In genomic region chr3:101282556-101283180, GRCm38 (mm10) we compare ENCODE assay signal across 28 mouse cellular contexts. TPM values are rescaled to one million over a fixed set of nuclear protein-coding genes. Genes with fewer than 3 reads are reported as not detected.
DNase-seq lines count a peak whose midpoint lies in the region; ATAC-seq lines count a peak whose summit lies in the region.
"Had no signal": no experiment of that assay in that cellular context is flagged by ENCODE, and none has a peak within 500 bp of the region (broad histone marks: within the 10 kb centered on the region; RNA-seq: fewer than 3 reads in every experiment).

No protein-coding gene starts in this region.

- peak; percentile 39 for DNase-seq in CD4-positive, CD25-positive, alpha-beta regulatory T cell, adult 2 months (ENCODE audit: low read depth, low spot score)
- no peak for DNase-seq in midbrain, embryonic 10.5 days (ENCODE audit: low spot score)
- DNase-seq in CD4-positive helper T cell, adult 2 months (ENCODE audit: low read depth, low spot score), result peak; percentile 22
- no peak for DNase-seq in limb, embryonic 10.5 days (ENCODE audit: low spot score)
- DNase-seq in kidney, adult 9 months, result no peak
- DNase-seq: adrenal gland, adult 2 months; adrenal gland, postnatal 36 days; cerebellum, adult 18-20 months; cerebellum, postnatal 10 days; heart, postnatal 14 days; kidney, adult 11 months; kidney, postnatal 25 days; right cerebral cortex, postnatal 4 days had no signal

- peak overlapping the region; percentile 55 for H3K27ac ChIP-seq in midbrain, embryonic 10.5 days (replicated peaks)
- H3K27ac ChIP-seq in midbrain, embryonic 16.5 days (ENCODE audit: low read length), result no peak overlapping the region
- peak overlapping the region; percentile 62 for H3K27ac ChIP-seq in limb, embryonic 10.5 days
- H3K27ac ChIP-seq: forebrain, embryonic 15.5 days; hindbrain, embryonic 12.5 days; kidney, embryonic 15.5 days; limb, embryonic 13.5 days; lung, embryonic 15.5 days; neural tube, embryonic 13.5 days had no signal

- H3K4me3 ChIP-seq in midbrain, embryonic 10.5 days, result no peak overlapping the region
- no peak overlapping the region for H3K4me3 ChIP-seq in midbrain, embryonic 16.5 days (ENCODE audit: low read depth, low read length)
- H3K4me3 ChIP-seq in limb, embryonic 10.5 days, result no peak overlapping the region
- H3K4me3 ChIP-seq: forebrain, embryonic 15.5 days; hindbrain, embryonic 12.5 days; kidney, embryonic 15.5 days; limb, embryonic 13.5 days; lung, embryonic 15.5 days; myocyte; neural tube, embryonic 13.5 days had no signal

- peaks cover 27% of the 10 kb centered on the region for H3K4me1 ChIP-seq in midbrain, embryonic 10.5 days
- H3K4me1 ChIP-seq in midbrain, embryonic 16.5 days (ENCODE audit: control insufficient read depth, insufficient read depth, low read length), result no peaks in the 10 kb centered on the region
- H3K4me1 ChIP-seq in limb, embryonic 10.5 days, result peaks cover 23% of the 10 kb centered on the region

- ATAC-seq in CD4-positive, CD25-positive, alpha-beta regulatory T cell, adult 4 months, result no peak
- ATAC-seq in midbrain, embryonic 16.5 days, result no peak
- ATAC-seq: activated CD4-positive, CD25-positive, alpha-beta regulatory T cell, adult 4 months; forebrain, embryonic 15.5 days had no signal

- H3K27me3 ChIP-seq in midbrain, embryonic 10.5 days (ENCODE audit: low read depth, poor library complexity, severe bottlenecking), result no peaks in the 10 kb centered on the region
- no peaks in the 10 kb centered on the region for H3K27me3 ChIP-seq in midbrain, embryonic 16.5 days (ENCODE audit: control insufficient read depth, insufficient read depth, low read depth, low read length)
- no peaks in the 10 kb centered on the region for H3K27me3 ChIP-seq in limb, embryonic 10.5 days (ENCODE audit: low read depth, poor library complexity, severe bottlenecking)
- H3K27me3 ChIP-seq: forebrain, embryonic 15.5 days; hindbrain, embryonic 12.5 days; limb, embryonic 13.5 days; lung, embryonic 15.5 days; neural tube, embryonic 13.5 days had no signal

- H3K9ac ChIP-seq in midbrain, embryonic 16.5 days (ENCODE audit: low read depth, low read length), result no peak overlapping the region
- H3K9ac ChIP-seq: forebrain, embryonic 15.5 days; hindbrain, embryonic 12.5 days; kidney, embryonic 15.5 days; limb, embryonic 13.5 days; lung, embryonic 15.5 days; neural tube, embryonic 13.5 days had no signal

- 89% methylated on average over 9 of the region's 9 CpGs for WGBS in midbrain, embryonic 10.5 days
- 90% methylated on average over 9 of the region's 9 CpGs for WGBS in midbrain, embryonic 16.5 days
- WGBS in limb, embryonic 10.5 days, result 85% methylated on average over 9 of the region's 9 CpGs

- H3K36me3 ChIP-seq in midbrain, embryonic 10.5 days, result no peaks in the 10 kb centered on the region
- H3K36me3 ChIP-seq in midbrain, embryonic 16.5 days (ENCODE audit: control insufficient read depth, insufficient read depth, low read length), result no peaks in the 10 kb centered on the region
- no peaks in the 10 kb centered on the region for H3K36me3 ChIP-seq in limb, embryonic 10.5 days
- H3K36me3 ChIP-seq: forebrain, embryonic 15.5 days; hindbrain, embryonic 12.5 days; kidney, embryonic 15.5 days; limb, embryonic 13.5 days; lung, embryonic 15.5 days; neural tube, embryonic 13.5 days had no signal

- no peaks in the 10 kb centered on the region for H3K9me3 ChIP-seq in midbrain, embryonic 10.5 days (replicated peaks)
- no peaks in the 10 kb centered on the region for H3K9me3 ChIP-seq in midbrain, embryonic 16.5 days (replicated peaks; ENCODE audit: control insufficient read depth, low read length, poor library complexity, severe bottlenecking)
- H3K9me3 ChIP-seq in limb, embryonic 10.5 days (replicated peaks), result no peaks in the 10 kb centered on the region
- H3K9me3 ChIP-seq: forebrain, embryonic 15.5 days; hindbrain, embryonic 12.5 days; kidney, embryonic 15.5 days; limb, embryonic 13.5 days; lung, embryonic 15.5 days; neural tube, embryonic 13.5 days had no signal

- H3K4me2 ChIP-seq in midbrain, embryonic 16.5 days (ENCODE audit: low read length), result no peak overlapping the region
- H3K4me2 ChIP-seq: forebrain, embryonic 15.5 days; hindbrain, embryonic 12.5 days; kidney, embryonic 15.5 days; limb, embryonic 13.5 days; liver, embryonic 11.5 days; lung, embryonic 15.5 days; midbrain, embryonic 11.5 days; neural tube, embryonic 13.5 days had no signal

RNA-seq across cellular contexts. Expression of gene Cd2, which starts 5.1 kb away (rescaled TPM):
- 1,000 to 10,000 TPM; 1,558 to 1,756 TPM for polyA plus RNA-seq in CD4-positive, CD25-positive, alpha-beta regulatory T cell, adult 4 months (2017; shearing (Covaris generic))
- 0.10 TPM in 1 of 2 replicates, not detected in the other for polyA plus RNA-seq in midbrain, embryonic 10.5 days (2016; fragmentation: Nextera tagmentation; extraction: Ambion mirVana)
- polyA plus RNA-seq in midbrain, embryonic 16.5 days (2015; fragmentation: Nextera tagmentation; extraction: Ambion mirVana), result not detected in 2 replicates
- polyA plus RNA-seq in limb, embryonic 10.5 days (2016; fragmentation: Nextera tagmentation; extraction: Ambion mirVana), result not detected in 2 replicates
- polyA plus RNA-seq: brain, embryonic 14.5 days; heart, embryonic 14.5 days; hindbrain, embryonic 12.5 days; kidney, embryonic 15.5 days; limb, embryonic 13.5 days; liver, embryonic 11.5 days; midbrain, embryonic 11.5 days; myocyte; stomach, embryonic 14.5 days had no signal

Comparison
In these comparisons a context has a peak if more than half of its experiments do, and no peak if none do; other contexts are left out.
1. DNase-seq: peak in CD4-positive, CD25-positive, alpha-beta regulatory T cell, adult 2 months (single experiment) and CD4-positive helper T cell, adult 2 months (single experiment); none in midbrain, embryonic 10.5 days (single experiment), limb, embryonic 10.5 days (single experiment) and kidney, adult 9 months (single experiment).
2. RNA of gene Cd2, which starts 5.1 kb away (polyA plus RNA-seq): 1,558 to 1,756 TPM in CD4-positive, CD25-positive, alpha-beta regulatory T cell, adult 4 months; 0.10 TPM in midbrain, embryonic 10.5 days, not detected in midbrain, embryonic 16.5 days and not detected in limb, embryonic 10.5 days; every median in the first group is over 1,000 times any median in the second.